Mouse (Mus musculus) erythroblast, embryonic 14.5 days (primary cell): ENCODE results near the gene Ms4a4b. TPM values are rescaled to one million over a fixed set of nuclear protein-coding genes. Genes with fewer than 3 reads are reported as not detected.
"Not testable (repeated sequence)": the region's sequence is repeated elsewhere in the genome, so short reads cannot be mapped to it uniquely, and the experiment has no call there.

Source experiments
- H3K27me3 ChIP-seq: 2 replicates; pipeline ENCODE4 v1.6.1; 2012; ENCODE audit warnings: inconsistent platforms; ENCODE audit not compliant: control insufficient read depth
- H3K36me3 ChIP-seq: 2 replicates; pipeline ENCODE4 v1.6.1; 2012; ENCODE audit warnings: mild to moderate bottlenecking, inconsistent platforms; ENCODE audit not compliant: control insufficient read depth
- H3K4me1 ChIP-seq: 2 replicates; pipeline ENCODE4 v1.6.1; 2012; ENCODE audit warnings: inconsistent platforms; ENCODE audit not compliant: control insufficient read depth
- H3K4me3 ChIP-seq: replicated peaks from 2 replicates; pipeline ENCODE3; 2012; ENCODE audit warnings: moderate library complexity, mild to moderate bottlenecking, inconsistent platforms
- H3K9me3 ChIP-seq: 2 replicates; pipeline ENCODE4 v1.6.1; 2012; ENCODE audit warnings: low read length, inconsistent platforms, mixed read lengths; ENCODE audit not compliant: control insufficient read depth
- GATA1 ChIP-seq: IDR thresholded peaks from 2 replicates; pipeline ENCODE4 v1.6.1; 2012; ENCODE audit warnings: low read length, inconsistent platforms, mixed read lengths
- TAL1 ChIP-seq: IDR thresholded peaks from 3 replicates; pipeline ENCODE4 v1.6.1; 2012; ENCODE audit warnings: low read length, inconsistent platforms, mixed read lengths
- polyA plus RNA-seq: library from polyadenylated mRNA; stranded (reverse); fragments of >175 nt; gene quantifications from 2 replicates; pipeline ENCODE4 v1.2.3, GENCODE M21; 2012

Ms4a4b gene
- 0.05 TPM in 1 of 2 replicates, not detected in the other for polyA plus RNA-seq

DNA sequence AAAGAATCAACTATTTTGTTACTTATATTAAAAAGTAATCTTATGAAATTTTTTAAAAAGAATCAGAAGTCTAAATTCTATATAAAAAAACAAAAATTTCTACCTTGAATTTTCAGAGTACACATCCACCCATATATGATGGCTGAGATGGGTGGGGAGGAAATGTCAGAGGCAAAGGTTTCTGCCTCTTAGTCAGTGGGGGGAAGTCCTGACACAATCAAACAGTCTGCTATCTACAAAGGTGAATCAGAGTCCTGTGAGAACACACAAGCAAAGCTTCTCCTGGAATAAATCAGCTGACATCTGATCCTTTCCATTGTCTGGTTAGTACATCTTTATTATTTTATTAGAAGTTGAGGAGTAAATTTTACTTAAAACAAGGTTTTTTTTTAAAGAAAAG lies at the start of gene Ms4a4b:
Gene Ms4a4b, plus strand, starts transcription at position 216 of the 400 bp plus-strand sequence.
- H3K9me3 ChIP-seq = no peaks in the 10 kb centered on the region
- H3K36me3 ChIP-seq = no peaks in the 10 kb centered on the region
- H3K4me3 ChIP-seq = no peak within 1 kb of the TSS
- H3K4me1 ChIP-seq = no peaks in the 10 kb centered on the region
- no peaks in the 10 kb centered on the region for H3K27me3 ChIP-seq
- no peak for TF ChIP-seq TAL1
- TF ChIP-seq GATA1 = no peak

DNA sequence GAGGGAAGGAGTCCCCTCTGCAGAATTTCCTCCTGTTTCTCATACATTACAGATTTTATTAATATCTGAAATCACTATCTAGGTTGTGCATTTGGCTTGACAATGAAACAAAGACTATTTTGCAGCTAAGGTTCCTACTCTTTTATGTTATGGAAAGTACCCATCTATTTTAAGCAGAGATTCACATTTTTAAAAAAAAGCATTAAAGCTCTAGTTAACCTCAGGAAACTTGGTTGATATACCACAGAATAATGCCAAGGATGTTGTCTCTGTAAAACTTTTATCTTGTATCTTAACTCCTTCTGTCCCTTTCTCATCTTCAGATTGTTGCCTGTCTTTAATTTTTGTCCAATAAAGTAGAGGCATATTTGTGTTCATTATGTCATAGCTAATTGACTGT lies 47.6 kb upstream of the Ms4a4b start:
- TF ChIP-seq TAL1 (no peak), GATA1 (no peak)

DNA sequence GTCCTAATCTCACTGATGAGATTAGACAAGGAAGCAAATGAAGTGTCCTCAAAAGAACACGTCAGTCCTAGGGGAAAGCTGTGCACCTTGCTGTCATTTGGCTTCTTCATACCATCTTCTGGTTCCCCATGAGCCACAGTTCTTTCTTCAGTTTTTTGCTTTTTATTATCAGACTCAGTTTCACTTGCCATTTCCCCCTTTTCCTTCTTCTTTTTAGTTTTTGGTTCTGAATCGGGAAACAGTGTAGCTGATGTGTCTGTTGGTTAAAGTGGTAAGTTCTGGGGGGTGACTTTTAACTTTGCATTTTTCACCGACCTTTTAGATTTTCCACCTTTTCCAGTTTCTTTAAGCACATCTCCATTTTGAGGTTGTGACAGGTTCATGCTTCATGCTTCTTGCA lies 38.8 kb upstream of the Ms4a4b start, which contains the start of gene Ms4a4c:
Gene Ms4a4c, plus strand, starts transcription at position 244 of the 400 bp plus-strand sequence.
- no peaks in the 10 kb centered on the region for H3K4me1 ChIP-seq
- TF ChIP-seq GATA1 = no peak
- TF ChIP-seq TAL1 = no peak
- H3K36me3 ChIP-seq = no peaks in the 10 kb centered on the region

More for the DNA sequence above, 47.6 kb upstream of the Ms4a4b start:
- Histone ChIP-seq H3K4me1 (no peaks in the 10 kb centered on the region), H3K4me3 (no peak overlapping the region), H3K36me3 (no peaks in the 10 kb centered on the region), H3K9me3 (no peaks in the 10 kb centered on the region), H3K27me3 (no peaks in the 10 kb centered on the region)

DNA sequence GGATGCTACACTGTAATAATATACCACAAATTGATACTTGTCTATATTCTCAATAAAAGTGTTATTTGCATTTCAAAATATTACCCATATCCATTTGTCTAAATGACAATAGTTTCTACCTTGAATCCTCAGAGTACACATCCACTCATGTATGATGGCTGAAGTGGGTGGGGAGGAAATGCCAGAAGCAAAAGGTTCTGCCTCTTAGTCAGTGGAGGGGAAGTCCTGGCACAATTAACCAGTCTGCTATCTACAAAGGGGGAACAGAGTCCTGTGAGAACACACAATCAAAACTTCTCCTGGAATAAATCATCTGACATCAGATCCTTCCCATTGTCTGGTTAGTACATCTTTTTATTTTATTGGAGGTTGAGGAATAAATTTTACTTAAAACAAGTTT lies 35.9 kb upstream of the Ms4a4b start:
- no peak overlapping the region for H3K4me3 ChIP-seq
- H3K36me3 ChIP-seq = no peaks in the 10 kb centered on the region
- no peaks in the 10 kb centered on the region for H3K9me3 ChIP-seq
- H3K4me1 ChIP-seq = no peaks in the 10 kb centered on the region
- no peaks in the 10 kb centered on the region for H3K27me3 ChIP-seq
- no peak for TF ChIP-seq TAL1
- no peak for TF ChIP-seq GATA1

More for the DNA sequence above, 38.8 kb upstream of the Ms4a4b start, which contains the start of gene Ms4a4c:
- Histone ChIP-seq H3K27me3 (no peaks in the 10 kb centered on the region), H3K4me3 (no peak within 1 kb of the TSS), H3K9me3 (no peaks in the 10 kb centered on the region)

DNA sequence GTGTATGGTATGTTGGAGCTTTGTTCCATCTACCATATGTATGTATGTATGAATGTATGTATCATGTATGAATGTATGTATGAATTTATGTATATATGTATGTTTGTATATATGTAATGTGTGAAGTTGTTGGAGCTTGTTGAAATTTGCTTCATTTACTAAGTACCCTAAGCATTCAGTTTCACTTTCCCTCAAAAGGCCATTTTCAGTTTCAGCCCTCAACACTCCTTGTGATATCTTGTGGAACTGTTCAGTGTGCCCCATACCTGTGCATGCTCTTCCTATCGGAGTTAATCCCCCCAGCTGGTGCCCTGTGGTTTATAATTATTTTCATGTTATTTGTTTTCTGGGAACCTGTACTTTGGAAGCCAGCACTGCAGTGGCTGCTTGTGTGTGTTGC lies 34.8 kb upstream of the Ms4a4b start:
- Histone ChIP-seq H3K4me3 (no peak overlapping the region), H3K36me3 (no peaks in the 10 kb centered on the region), H3K27me3 (no peaks in the 10 kb centered on the region), H3K9me3 (no peaks in the 10 kb centered on the region), H3K4me1 (no peaks in the 10 kb centered on the region)
- no peak for TF ChIP-seq GATA1
- no peak for TF ChIP-seq TAL1

DNA sequence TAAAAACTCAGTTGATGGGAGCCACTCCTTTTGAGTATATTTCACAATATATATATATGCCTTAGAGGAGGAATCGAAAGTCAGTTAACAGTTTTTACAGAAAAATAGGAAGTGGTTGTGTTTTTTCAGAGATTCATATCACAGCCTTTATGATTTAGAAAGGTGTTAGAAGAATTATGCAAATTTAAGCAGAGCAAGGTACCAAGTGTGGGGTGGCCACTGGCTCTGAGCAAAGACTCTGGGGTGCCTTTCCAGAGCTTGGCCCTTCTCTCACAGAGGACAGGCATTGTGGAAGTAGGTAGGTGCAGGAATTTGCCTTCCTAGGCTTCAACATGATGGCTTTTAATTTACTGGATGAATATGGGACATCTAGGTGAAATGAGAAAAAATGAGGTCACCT lies 31.7 kb upstream of the Ms4a4b start:
- Histone ChIP-seq H3K9me3 (no peaks in the 10 kb centered on the region), H3K27me3 (no peaks in the 10 kb centered on the region)
- no peak for TF ChIP-seq TAL1
- TF ChIP-seq GATA1 = no peak

DNA sequence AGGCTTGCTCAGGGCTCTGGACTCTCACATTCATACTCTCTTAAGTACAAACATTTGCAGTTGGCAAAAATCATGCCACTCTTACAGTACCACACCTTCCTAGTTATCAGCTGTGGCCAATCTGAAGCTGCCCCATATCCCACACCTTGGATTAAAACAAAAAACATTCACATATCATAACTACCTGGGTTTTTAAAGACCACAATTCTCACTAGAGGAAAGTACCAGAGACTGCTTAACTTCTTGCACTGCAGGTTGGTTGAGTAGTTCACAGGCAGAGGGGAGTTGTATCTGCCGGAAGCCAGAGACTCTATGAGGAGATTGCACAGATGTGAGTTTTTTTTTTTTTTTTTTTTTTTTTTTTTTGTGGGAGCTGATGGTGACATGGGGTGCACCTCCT lies 29.3 kb upstream of the Ms4a4b start:
- H3K4me1 ChIP-seq = no peaks in the 10 kb centered on the region
- no peaks in the 10 kb centered on the region for H3K27me3 ChIP-seq
- H3K9me3 ChIP-seq = no peaks in the 10 kb centered on the region
- no peaks in the 10 kb centered on the region for H3K36me3 ChIP-seq
- TF ChIP-seq TAL1 (no peak), GATA1 (no peak)
- no peak overlapping the region for H3K4me3 ChIP-seq

More for the DNA sequence above, 31.7 kb upstream of the Ms4a4b start:
- Histone ChIP-seq H3K4me1 (no peaks in the 10 kb centered on the region), H3K36me3 (no peaks in the 10 kb centered on the region), H3K4me3 (no peak overlapping the region)

DNA sequence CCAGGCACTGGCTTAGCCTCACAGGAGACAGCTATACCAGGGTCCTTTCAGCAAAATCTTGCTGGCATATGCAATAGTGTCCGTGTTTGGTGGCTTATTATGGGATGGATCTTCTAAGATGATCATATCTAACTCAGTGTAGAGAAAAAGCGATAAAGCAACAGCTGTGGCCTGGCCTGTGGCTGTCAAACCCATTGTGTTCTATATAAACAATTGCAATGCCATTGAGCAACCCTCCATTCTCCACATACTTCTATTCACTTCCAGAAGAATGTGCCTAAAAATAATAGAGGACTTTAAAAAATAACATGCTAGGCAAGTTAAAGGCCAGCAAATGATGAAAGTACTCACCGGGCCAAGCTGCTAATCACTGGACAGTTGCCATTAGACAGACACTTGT lies 27.8 kb upstream of the Ms4a4b start:
- Histone ChIP-seq H3K36me3 (no peaks in the 10 kb centered on the region), H3K27me3 (no peaks in the 10 kb centered on the region), H3K4me1 (no peaks in the 10 kb centered on the region), H3K4me3 (no peak overlapping the region), H3K9me3 (no peaks in the 10 kb centered on the region)
- TF ChIP-seq TAL1 (no peak), GATA1 (no peak)

DNA sequence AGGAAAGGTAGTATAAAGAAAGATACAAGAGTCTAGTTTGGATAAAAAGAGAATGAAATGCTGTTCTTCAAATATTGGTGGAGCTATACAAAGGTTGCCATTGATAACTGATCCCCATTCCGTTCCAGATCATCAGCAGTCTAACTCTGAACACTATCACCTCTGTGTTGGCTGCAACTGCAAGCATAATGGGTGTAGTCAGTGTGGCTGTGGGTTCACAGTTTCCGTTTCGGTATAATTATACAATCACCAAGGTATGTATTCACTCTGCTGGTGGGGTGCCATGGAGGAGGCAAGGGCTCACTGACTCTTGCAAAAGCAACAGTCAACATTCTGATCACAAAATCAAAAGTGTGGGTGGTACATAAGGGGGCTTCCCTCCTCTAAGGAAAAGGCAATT lies 24.5 kb upstream of the Ms4a4b start:
- not testable (repeated sequence) for H3K27me3 ChIP-seq, H3K4me3 ChIP-seq, H3K9me3 ChIP-seq, H3K36me3 ChIP-seq, H3K4me1 ChIP-seq

DNA sequence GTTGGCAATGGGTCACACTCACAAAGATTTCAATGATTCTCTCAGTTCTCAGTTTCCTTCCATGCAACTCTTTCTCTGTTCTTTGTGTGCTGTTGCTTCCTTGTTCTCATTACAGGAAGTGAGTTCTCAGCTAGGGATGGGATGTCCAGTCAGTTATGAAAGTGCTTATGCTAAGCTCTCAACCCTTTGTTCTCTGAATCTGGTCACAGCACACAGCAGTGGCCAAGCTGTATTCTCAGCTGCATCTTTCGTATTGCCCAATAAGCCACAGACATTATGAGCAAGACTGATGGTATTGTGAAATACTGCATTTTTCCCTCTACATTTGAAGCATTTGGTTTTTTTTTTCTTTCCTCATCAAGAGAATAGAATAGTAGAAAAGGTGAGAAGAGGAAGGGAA lies 12.1 kb upstream of the Ms4a4b start:
- not testable (repeated sequence) for H3K4me1 ChIP-seq, H3K27me3 ChIP-seq, H3K9me3 ChIP-seq, H3K4me3 ChIP-seq, H3K36me3 ChIP-seq
